Mouse (Mus musculus) limb, embryonic 12.5 days (tissue): ENCODE measurements at regions not wholly inside any gene's neighbourhood (a gene's known extent, or its start where the extent isn't known, plus 50 kb on each side); places are given as distances from the start of the nearest gene placed in this dataset.

ENCODE experiments used
- ATAC-seq: fragments of 200-750 bp; cut with Nextera tagmentation; 2 replicates; pipeline ENCODE4 v1.8.0; 2017; ENCODE audit warnings: low read depth, moderate TSS enrichment; ENCODE audit not compliant: insufficient number of reproducible peaks, insufficient read depth, low FRiP score, low TSS enrichment
- H3K27ac ChIP-seq: fragments of 300-500 bp; sonication (generic); 2 replicates; pipeline ENCODE4 v1.5.1; 2016; ENCODE audit warnings: mild to moderate bottlenecking, moderate library complexity
- H3K27me3 ChIP-seq: fragments of 300-500 bp; sonication (generic); 2 replicates; pipeline ENCODE4 v1.6.1; 2016; ENCODE audit warnings: mild to moderate bottlenecking, moderate library complexity
- H3K36me3 ChIP-seq: fragments of 300-500 bp; sonication (generic); 2 replicates; pipeline ENCODE4 v1.6.1; 2016; ENCODE audit warnings: mild to moderate bottlenecking, moderate library complexity
- H3K4me1 ChIP-seq: fragments of 300-500 bp; sonication (generic); replicated peaks from 2 replicates; pipeline ENCODE4 v1.6.1; 2016
- H3K4me2 ChIP-seq: fragments of 300-500 bp; sonication (generic); 2 replicates; pipeline ENCODE4 v1.6.1; 2016; ENCODE audit warnings: mild to moderate bottlenecking, moderate library complexity
- H3K4me3 ChIP-seq: fragments of 300-500 bp; sonication (generic); replicated peaks from 2 replicates; pipeline ENCODE4 v1.5.1; 2016; ENCODE audit warnings: mild to moderate bottlenecking
- H3K9ac ChIP-seq: fragments of 300-500 bp; sonication (generic); replicated peaks from 2 replicates; pipeline ENCODE4 v1.6.1; 2016; ENCODE audit warnings: mild to moderate bottlenecking, moderate library complexity
- H3K9me3 ChIP-seq: fragments of 300-500 bp; sonication (generic); 2 replicates; pipeline ENCODE4 v1.6.1; 2016; ENCODE audit warnings: mild to moderate bottlenecking, moderate library complexity
- WGBS: fragments of 180-500 bp; shearing (Covaris S2); methylation state at CpG from one replicate; pipeline ENCODE4 v1.1.7; 2016; 5-methylcytosine and 5-hydroxymethylcytosine counted together

DNA sequence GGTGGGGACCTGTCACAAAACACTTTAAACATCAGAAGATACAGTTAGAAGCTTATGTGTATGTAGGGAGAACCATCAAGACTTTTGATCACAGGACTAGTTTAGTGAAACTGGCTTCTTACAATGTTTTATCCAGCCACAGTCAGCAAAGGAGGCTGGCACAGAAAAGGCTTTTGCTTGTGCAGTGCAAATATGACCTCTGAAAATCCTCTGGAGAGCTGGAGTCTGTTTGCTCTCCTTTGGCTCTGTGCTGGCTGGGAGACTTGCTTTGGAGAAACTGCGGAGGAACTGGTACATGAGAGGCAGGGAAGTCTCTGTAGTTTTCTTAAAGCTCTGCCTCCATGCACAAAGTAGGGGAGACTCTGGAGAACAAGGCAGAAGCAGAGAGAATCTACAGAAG is 497.2 kb upstream of the Pdzrn3 start:
- H3K27me3 ChIP-seq = no peaks in the 10 kb centered on the region
- H3K4me3 ChIP-seq = no peak overlapping the region
- ATAC-seq = no peak
- 75% methylated on average over 1 of the region's 1 CpGs for WGBS
- no peaks in the 10 kb centered on the region for H3K4me1 ChIP-seq
- H3K9me3 ChIP-seq = no peaks in the 10 kb centered on the region
- no peak overlapping the region for H3K27ac ChIP-seq
- H3K9ac ChIP-seq = no peak overlapping the region
- H3K4me2 ChIP-seq = no peak overlapping the region
- no peaks in the 10 kb centered on the region for H3K36me3 ChIP-seq

DNA sequence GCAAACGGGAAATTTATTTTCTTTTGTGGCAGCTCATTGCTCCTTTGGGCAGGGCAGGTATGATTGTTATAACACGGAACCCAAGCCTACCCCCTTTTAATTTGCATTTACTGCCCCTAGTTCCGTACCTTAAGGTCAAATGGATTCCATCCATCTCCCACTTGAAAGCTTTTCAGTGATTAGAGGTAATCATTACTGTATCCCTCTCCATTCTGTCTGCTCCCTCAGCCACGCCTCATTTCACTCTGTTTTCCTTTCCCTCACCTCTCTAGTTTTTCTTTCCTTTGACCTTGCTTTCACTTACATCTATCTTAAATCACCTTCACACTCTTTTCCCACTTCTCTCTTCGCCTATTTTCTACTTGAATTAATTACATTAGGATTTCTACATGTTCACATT is 481.2 kb upstream of the Pdzrn3 start:
- WGBS = 38% methylated on average over 5 of the region's 5 CpGs
- Histone ChIP-seq H3K27me3 (no peaks in the 10 kb centered on the region), H3K9ac (no peak overlapping the region), H3K27ac (no peak overlapping the region), H3K4me1 (no peaks in the 10 kb centered on the region), H3K4me3 (no peak overlapping the region), H3K9me3 (no peaks in the 10 kb centered on the region), H3K36me3 (no peaks in the 10 kb centered on the region), H3K4me2 (no peak overlapping the region)
- ATAC-seq = no peak

DNA sequence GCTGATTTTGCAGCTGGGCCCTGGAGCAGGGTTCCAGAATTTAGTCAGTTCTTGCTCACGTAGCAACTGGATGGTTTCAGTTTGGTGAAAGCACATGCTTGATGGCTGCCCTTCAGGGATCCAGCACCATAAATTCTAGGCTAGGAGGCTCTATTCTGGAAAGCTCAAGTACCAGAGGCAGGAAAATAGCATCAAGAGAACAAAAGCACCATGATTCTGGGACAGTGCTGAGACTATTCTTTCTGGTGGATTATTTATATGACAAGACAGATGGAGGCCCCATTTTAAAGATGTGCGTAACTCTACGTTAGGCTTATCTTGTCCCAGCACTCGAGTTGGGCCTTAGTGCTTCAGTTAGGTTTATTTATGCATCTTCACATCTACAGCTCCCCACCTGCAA is 463.0 kb upstream of the Pdzrn3 start:
- Histone ChIP-seq H3K27me3 (no peaks in the 10 kb centered on the region), H3K27ac (no peak overlapping the region), H3K9ac (no peak overlapping the region), H3K36me3 (no peaks in the 10 kb centered on the region), H3K4me3 (no peak overlapping the region), H3K4me1 (no peaks in the 10 kb centered on the region), H3K9me3 (no peaks in the 10 kb centered on the region), H3K4me2 (no peak overlapping the region)
- WGBS = 90% methylated on average over 4 of the region's 4 CpGs
- ATAC-seq = no peak

DNA sequence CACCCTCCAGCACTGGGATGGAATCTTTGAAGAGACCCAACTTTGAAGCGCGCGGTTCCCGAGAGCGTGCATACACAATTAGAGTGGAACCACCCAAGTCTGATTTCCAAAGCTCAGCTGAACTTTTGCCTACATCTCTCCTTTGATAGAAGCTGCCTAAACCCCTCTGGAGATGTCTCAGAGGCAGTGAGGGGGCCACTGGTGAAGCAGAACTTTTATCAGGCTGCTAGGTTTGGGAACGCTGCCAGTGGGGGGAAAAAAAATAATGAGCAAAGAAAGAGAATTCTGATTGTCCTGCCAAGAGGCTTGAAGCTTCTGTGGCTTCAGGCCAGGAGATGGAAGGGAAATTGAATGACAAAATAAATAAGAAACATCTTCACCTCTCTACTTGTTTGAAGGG is 459.9 kb upstream of the Pdzrn3 start:
- 93% methylated on average over 6 of the region's 6 CpGs for WGBS
- H3K4me1 ChIP-seq = no peaks in the 10 kb centered on the region
- H3K9ac ChIP-seq = no peak overlapping the region
- no peak overlapping the region for H3K4me3 ChIP-seq
- H3K27me3 ChIP-seq = no peaks in the 10 kb centered on the region
- no peak overlapping the region for H3K27ac ChIP-seq
- no peaks in the 10 kb centered on the region for H3K36me3 ChIP-seq
- ATAC-seq = no peak
- no peaks in the 10 kb centered on the region for H3K9me3 ChIP-seq
- no peak overlapping the region for H3K4me2 ChIP-seq

DNA sequence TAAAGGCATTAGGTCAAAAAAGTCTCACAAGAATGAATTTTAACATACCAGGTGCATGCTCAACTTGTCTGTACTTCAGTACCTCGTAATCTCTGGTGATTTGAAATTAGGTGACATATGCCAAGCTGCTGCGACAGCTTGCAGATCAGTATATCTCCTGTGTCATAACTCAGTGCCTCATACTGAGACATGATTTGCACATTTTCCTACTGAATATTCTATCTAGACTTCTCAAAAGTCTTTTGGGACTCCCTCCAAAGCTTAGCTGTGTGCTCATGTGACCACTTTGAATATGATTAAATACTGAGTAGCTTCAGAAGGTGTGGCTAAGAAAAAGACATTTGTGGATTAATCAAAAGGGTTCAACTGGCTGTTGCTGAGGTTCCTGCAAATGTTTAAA is 416.3 kb upstream of the Pdzrn3 start:
- Histone ChIP-seq H3K4me3 (no peak overlapping the region), H3K36me3 (no peaks in the 10 kb centered on the region), H3K4me2 (no peak overlapping the region), H3K9ac (no peak overlapping the region), H3K4me1 (peaks cover 11% of the 10 kb centered on the region), H3K27ac (no peak overlapping the region), H3K9me3 (no peaks in the 10 kb centered on the region), H3K27me3 (no peaks in the 10 kb centered on the region)
- no peak for ATAC-seq
- 80% methylated on average over 2 of the region's 2 CpGs for WGBS

DNA sequence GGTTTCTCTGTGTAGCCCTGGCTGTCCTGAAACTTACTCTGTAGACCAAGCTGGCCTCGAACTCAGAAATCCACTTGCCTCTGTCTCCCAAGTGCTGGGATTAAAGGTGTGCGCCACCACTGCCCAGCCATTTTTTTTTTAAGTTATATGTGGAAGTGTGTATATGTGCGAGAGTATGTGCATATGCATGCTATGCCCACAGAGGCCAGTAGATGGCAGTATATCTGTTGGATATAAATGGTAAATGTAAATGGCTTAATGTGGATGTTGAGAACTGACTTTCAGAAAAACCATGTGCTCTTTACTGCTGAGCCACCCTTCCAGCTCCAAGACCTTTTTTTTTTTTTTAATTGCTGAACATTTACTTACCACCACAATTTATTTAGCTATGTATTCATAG is 400.2 kb upstream of the Pdzrn3 start:
- H3K27me3 ChIP-seq = no peaks in the 10 kb centered on the region
- ATAC-seq = no peak
- H3K4me3 ChIP-seq = no peak overlapping the region
- H3K36me3 ChIP-seq = no peaks in the 10 kb centered on the region
- no peak overlapping the region for H3K4me2 ChIP-seq
- no peak overlapping the region for H3K9ac ChIP-seq
- no peaks in the 10 kb centered on the region for H3K9me3 ChIP-seq
- WGBS = over 99% methylated on average over 3 of the region's 3 CpGs
- H3K27ac ChIP-seq = no peak overlapping the region
- no peaks in the 10 kb centered on the region for H3K4me1 ChIP-seq

DNA sequence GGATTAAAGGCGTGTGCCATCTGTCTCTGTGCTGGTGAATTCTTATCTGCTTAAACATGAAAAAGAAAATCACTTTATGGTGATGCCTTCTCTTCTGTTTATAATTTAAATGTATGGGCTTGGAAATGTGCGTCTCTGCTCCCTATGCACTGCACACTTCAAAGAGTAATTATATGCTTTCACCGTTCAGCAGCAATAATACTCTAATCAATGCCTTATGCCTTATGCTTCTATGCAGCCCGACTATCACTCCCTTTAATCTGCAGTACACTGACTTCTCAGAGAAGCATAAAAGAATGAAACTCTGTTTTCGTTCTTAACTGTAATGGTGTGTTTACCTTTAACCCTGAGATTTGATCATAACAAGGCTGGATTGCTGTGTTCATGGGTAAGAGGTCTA is 395.5 kb upstream of the Pdzrn3 start:
- ATAC-seq = no peak
- no peak overlapping the region for H3K9ac ChIP-seq
- no peak overlapping the region for H3K4me2 ChIP-seq
- H3K9me3 ChIP-seq = no peaks in the 10 kb centered on the region
- 28% methylated on average over 5 of the region's 5 CpGs for WGBS
- H3K4me3 ChIP-seq = no peak overlapping the region
- H3K27me3 ChIP-seq = no peaks in the 10 kb centered on the region
- no peaks in the 10 kb centered on the region for H3K4me1 ChIP-seq
- H3K27ac ChIP-seq = no peak overlapping the region
- no peaks in the 10 kb centered on the region for H3K36me3 ChIP-seq

DNA sequence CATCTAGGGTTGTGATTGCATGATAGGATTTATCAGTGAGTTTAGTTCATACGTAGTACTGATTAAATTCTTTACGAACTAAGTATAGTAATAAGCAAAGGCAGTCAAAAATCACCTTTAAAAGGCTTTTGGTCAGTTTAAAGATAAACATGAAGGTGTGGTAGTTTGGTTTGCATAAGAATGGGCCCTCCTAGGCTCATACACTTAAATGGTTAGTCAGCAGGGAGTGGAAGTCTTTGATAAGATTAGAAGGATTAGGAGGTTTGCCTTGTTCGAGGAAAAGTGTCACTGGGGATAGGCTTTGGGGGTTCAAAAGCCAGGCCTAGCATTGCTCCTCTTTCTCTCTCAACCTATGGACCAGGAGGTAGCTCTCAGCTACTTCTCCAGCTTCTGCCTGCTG is 357.4 kb upstream of the Pdzrn3 start:
- ATAC-seq = no peak
- H3K9me3 ChIP-seq = no peaks in the 10 kb centered on the region
- WGBS = 70% methylated on average over 3 of the region's 3 CpGs
- no peak overlapping the region for H3K27ac ChIP-seq
- no peak overlapping the region for H3K4me3 ChIP-seq
- H3K27me3 ChIP-seq = no peaks in the 10 kb centered on the region
- no peaks in the 10 kb centered on the region for H3K4me1 ChIP-seq
- no peak overlapping the region for H3K9ac ChIP-seq
- no peaks in the 10 kb centered on the region for H3K36me3 ChIP-seq
- H3K4me2 ChIP-seq = no peak overlapping the region

DNA sequence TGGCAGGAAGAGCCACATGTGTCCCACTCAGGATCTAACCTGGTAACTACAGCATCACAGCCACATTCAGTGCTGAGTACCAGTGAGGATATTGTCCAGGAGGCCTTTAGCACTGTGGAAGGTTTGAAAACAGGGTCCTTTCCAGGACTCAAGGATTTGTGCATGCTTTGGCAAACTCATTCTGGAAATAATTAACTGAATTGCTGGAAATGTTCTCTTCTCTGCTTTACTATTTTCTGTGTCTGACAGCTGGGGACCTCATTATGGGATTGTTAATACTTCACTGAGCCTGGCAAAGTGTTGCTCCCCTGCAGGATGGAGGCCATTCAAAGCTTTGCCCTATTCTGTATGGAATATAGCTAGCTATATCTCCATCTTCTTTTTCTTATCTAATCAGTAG is 342.8 kb upstream of the Pdzrn3 start:
- no peaks in the 10 kb centered on the region for H3K27me3 ChIP-seq
- H3K27ac ChIP-seq = no peak overlapping the region
- no peaks in the 10 kb centered on the region for H3K9me3 ChIP-seq
- H3K4me2 ChIP-seq = no peak overlapping the region
- no peaks in the 10 kb centered on the region for H3K4me1 ChIP-seq
- H3K4me3 ChIP-seq = no peak overlapping the region
- no peak for ATAC-seq
- no peaks in the 10 kb centered on the region for H3K36me3 ChIP-seq
- no peak overlapping the region for H3K9ac ChIP-seq

DNA sequence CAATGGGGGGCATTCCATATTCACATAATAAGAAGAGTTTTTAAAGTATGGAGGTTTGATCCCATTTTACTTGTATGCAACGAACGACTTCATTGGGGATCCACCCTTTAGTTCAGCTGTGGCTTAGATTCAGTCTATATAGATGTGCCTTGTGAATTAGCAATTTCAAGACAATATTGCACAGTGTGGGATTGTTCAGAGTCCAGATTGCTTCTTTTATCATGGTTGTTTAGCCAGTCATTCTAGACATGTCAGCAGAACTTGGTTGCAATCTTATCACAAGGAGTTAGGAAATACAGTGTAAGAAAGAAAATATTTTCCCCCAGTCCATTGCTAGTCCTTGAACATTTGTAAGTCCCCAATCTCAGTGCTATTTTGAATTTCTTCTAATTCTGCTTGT is 312.0 kb upstream of the Pdzrn3 start:
- 94% methylated on average over 2 of the region's 2 CpGs for WGBS
- H3K4me2 ChIP-seq = no peak overlapping the region
- no peak overlapping the region for H3K9ac ChIP-seq
- H3K27me3 ChIP-seq = no peaks in the 10 kb centered on the region
- H3K9me3 ChIP-seq = no peaks in the 10 kb centered on the region
- no peak overlapping the region for H3K27ac ChIP-seq
- H3K4me1 ChIP-seq = no peaks in the 10 kb centered on the region
- H3K4me3 ChIP-seq = no peak overlapping the region
- H3K36me3 ChIP-seq = no peaks in the 10 kb centered on the region
- no peak for ATAC-seq

DNA sequence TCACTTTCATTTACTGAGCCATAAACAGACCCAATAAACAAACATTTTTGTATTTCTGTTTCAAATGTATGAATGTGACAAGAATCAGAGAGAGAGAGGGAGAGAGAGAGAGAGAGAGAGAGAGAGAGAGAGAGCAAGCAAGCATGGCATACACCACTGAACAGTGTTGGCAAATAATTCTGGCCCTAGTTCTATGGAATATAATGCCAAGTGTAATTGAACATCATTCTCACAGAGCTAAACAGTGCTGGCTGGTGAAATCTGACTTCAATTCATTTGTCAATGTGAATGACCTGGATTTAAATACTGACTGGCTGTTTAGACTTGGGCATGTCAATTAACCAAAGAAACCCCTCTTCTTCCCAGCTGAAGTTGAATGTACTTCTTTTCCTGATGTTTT is 308.9 kb upstream of the Pdzrn3 start:
- Histone ChIP-seq H3K4me1 (no peaks in the 10 kb centered on the region), H3K4me3 (no peak overlapping the region), H3K27me3 (no peaks in the 10 kb centered on the region), H3K36me3 (no peaks in the 10 kb centered on the region), H3K9me3 (no peaks in the 10 kb centered on the region), H3K9ac (no peak overlapping the region), H3K27ac (no peak overlapping the region), H3K4me2 (no peak overlapping the region)
- no peak for ATAC-seq

DNA sequence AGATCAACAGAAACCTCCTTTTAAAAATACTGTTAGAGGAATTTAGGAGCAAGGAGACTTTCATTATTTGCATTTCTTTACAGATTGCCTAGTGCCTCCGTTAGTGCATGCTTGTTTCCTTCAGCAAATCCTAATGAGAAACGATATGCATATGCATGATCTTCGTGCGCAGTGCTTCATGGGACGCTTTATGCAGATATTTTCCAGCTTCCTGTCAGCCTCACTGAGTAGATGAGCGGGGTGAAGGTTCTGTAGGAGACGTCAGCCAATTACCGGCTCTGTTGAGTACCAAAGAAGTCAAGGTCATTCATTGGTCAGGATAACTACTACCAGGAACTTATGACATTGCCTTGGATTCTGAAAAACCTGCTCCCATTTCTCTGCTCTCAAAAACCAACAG is 308.0 kb upstream of the Pdzrn3 start:
- Histone ChIP-seq H3K27ac (no peak overlapping the region), H3K4me3 (no peak overlapping the region), H3K27me3 (no peaks in the 10 kb centered on the region), H3K9ac (no peak overlapping the region), H3K4me2 (no peak overlapping the region), H3K9me3 (no peaks in the 10 kb centered on the region), H3K4me1 (no peaks in the 10 kb centered on the region), H3K36me3 (no peaks in the 10 kb centered on the region)
- no peak for ATAC-seq
- WGBS = 71% methylated on average over 8 of the region's 8 CpGs

DNA sequence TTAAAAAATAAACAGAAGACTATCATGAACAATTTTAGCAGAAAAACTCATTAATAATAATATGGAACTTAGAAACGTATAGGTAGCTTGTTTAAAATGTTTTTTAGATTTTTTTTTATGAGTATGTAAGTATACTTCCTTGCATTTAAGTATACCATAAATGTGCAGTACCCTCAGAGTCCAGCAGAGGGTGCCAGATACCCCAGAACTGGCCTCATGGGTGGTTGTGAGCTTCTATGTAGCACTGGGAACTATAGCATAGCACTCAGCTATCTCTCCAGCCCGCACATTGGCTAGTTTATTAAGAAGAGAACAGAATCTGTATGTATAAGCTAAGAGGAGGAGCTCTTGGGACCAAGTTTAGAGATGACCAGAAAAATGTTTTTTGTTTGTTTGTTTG is 306.7 kb upstream of the Pdzrn3 start:
- no peaks in the 10 kb centered on the region for H3K4me1 ChIP-seq
- 77% methylated on average over 2 of the region's 2 CpGs for WGBS
- H3K36me3 ChIP-seq = no peaks in the 10 kb centered on the region

More for the DNA sequence above, 306.7 kb upstream of the Pdzrn3 start:
- no peak overlapping the region for H3K9ac ChIP-seq
- no peaks in the 10 kb centered on the region for H3K9me3 ChIP-seq
- H3K4me2 ChIP-seq = no peak overlapping the region
- ATAC-seq = no peak
- H3K4me3 ChIP-seq = no peak overlapping the region
- H3K27me3 ChIP-seq = no peaks in the 10 kb centered on the region
- H3K27ac ChIP-seq = no peak overlapping the region
